Mouse (Mus musculus): ENCODE data around the gene Cbx7.

Gene Cbx7

DNA sequence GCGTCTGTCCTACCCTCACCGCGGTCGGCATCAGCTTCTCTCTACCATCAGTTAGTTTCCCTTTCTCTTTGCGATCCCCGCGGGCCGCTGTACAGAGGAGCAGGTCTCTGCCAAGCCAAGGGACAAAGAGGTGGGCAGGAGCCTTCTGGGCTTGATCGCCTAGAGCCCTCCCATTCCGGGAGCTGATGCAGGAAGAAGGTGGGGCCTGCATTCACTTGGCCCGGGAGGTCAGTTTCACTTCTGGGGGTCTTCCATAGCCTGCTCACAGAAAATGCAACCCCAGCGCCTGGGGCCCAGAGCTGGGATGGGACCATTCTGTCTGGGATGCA lies 78.7 kb downstream of the Cbx7 start:
- DNase-seq, result peak; percentile 54

DNA sequence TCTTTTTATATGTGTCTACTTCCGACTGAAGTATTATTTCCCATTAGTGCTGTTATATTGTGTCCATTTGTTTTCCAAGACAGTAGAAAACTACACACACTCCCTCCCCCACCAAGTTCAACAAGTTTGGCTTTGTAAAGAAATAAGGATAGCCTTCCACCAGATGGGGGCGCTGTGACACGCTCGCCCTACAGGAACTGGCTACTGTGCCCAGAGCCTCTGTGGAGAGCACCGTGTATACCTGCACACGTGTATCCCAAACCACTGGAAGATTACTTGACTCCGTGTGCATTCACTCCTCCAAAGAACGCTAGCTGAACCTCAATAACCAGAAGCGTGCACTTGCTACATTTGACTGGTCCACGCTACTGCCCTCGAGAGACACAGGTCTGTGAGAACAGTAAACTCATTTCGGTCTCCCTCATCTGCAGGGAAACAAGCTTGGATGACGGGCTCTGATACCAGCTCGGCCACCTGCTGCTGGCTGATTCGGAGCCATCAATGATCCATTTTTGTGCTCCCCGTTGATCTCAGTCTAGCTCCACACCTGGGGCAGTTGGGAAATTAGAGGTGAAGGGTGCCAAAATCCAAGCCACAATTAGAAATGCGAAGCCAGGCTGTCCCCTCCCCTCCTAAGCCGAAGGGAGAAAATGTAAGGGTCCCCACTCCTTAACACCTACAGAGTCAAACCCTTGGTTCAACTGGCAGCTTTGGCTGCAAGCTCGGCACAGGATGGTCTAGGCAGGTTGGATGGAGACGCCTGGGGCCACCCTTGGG lies 79.3 kb downstream of the Cbx7 start, which contains the start of gene Apobec3:
Gene Apobec3 (plus strand): TSS at position 224 of the 777 bp plus-strand sequence.
- peak; percentile 78 for DNase-seq

GRCm38 (mm10) chr15:79884820-79885219 lies 86.1 kb downstream of the Cbx7 start:
- no peak for DNase-seq

DNA sequence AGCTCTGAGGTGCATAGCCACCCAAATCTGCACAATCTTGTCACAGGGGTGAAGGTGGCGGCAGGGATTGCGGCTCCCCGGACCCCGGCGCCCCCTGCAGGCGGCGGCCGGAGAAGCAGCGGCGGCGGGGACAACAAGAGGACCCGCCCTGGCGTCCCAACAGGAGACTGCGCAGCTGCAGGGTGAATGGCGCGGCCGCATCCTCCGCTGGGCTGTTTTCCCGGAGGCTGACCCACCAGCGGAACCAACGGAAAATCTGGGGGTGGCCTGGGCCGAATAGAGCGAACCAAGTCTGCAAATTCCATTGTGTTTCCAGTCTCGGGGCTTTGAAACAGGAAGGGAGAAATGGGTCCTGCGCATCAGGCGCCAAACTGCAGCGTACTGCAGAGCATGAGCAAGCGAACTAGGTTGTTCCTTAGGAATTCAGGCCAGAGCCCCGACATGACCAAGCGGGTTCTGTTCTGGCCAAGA lies 87.5 kb downstream of the Cbx7 start:
- peak; percentile 94 for DNase-seq

- peak; percentile 49 for DNase-seq
These were observed 88.2 kb downstream of the Cbx7 start for GRCm38 (mm10) chr15:79882623-79883267.

DNA sequence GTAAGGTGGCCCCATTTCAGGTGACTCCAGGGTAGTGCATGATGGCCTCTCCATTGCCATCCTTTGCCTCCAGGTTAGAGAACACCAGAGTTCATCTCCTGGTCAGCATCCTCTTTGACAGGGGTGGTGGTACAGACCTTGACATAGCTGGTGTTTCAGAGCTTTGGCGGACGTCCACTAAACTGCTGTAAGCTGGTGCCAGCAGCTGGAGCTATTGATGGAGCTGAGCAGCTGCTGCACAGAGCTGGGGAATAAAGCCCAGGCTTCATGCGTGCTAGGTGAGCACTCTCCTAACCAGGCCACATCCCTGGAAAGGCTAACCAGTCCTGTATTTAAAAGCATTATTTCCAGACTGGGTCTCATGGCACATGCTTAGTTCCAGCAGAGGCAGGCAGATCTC lies 90.4 kb downstream of the Cbx7 start:
- DNase-seq, result no peak

- peak; percentile 30 for DNase-seq
These were observed 91.6 kb downstream of the Cbx7 start for GRCm38 (mm10) chr15:79879319-79879718.

DNA sequence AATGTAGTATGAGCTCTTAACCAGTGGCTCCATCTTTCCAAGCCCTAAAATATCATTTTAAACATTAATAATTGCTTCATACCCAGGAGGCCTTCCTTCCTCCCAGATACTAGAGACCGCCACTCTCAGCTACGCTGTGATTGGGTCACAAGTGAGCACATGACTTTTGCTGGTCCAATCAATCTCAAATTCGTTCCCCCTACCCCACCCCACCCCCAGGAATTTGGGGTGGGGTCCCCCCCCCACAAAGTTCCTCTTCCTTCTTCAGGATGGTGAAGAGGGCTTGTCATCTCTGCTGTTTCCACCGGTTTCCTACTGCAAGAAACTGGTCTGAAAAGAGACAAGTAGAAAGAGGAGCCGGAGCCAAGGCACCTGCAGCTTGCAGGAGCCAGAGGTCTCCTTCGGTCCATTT lies 92.2 kb downstream of the Cbx7 start:
- DNase-seq, result no peak

- DNase-seq, result no peak
These were observed 95.5 kb downstream of the Cbx7 start for GRCm38 (mm10) chr15:79875261-79875995.

- no peak for DNase-seq
These were observed 96.9 kb downstream of the Cbx7 start for GRCm38 (mm10) chr15:79873995-79874394.

DNA sequence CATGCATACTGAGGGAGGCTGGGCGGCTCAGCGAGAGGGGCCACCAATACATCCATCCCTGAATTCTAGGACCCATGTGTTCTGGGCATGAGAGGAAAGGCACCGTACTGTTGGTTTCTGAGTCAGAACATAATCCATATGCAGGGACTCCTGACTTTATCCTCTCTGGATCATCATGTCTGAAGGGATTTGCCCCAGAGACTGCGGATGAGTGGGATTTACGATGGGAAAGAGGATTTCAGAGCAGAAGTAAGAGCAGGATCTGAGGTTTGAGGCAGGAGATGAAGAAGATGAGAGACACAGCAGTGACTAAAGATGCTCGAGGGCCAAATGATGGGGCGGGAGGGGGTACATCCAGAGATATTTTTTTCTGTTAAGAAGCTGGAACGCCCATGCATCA lies 97.4 kb downstream of the Cbx7 start:
- peak; percentile 61 for DNase-seq

- no peak for DNase-seq
These were observed 103.5 kb downstream of the Cbx7 start for GRCm38 (mm10) chr15:79867260-79868002.

Data from retina, postnatal 1 day (tissue).